Mouse (Mus musculus): Measurements from ENCODE around the gene Fxyd3.

The Fxyd3 gene

GRCm38 (mm10) chr7:31098697-31099611, 22.4 kb upstream of the Fxyd3 start:
- DNase-seq (ENCODE audit: low read depth, low spot score), result peak; percentile 5

DNA sequence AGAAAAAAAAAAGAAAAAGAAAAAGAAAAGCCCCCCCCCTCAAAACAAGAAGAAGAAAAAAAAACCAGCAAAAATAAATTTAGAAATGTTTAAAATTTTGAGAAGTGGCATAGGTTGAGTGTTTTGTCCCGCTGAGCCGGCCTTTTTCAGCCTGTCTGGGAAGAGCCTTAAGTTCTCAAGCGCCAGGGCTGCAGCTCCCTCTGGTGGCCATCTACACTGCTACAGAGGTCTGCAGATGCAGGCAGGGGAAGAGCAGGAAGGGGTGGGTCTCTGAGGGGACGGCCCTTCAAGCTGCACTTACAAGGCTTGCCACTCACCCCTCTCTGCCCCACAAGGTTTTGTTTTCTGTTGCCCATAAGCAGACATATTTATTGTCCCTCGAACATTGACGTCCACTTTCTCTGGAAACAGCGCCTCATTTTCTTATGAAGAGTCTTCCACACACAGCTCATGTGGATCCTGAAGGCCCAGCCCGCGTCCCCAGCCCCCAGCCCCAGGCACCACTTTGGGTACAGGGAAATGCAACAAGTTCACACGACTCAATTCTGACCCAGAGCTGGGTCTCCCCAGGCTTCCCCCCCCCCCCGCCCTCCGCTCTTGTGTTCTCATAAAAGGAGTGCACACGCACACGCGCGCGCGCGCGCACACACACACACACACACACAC, 21.2 kb upstream of the Fxyd3 start:
- peak; percentile 88 for DNase-seq (ENCODE audit: low read depth, low spot score)

DNA sequence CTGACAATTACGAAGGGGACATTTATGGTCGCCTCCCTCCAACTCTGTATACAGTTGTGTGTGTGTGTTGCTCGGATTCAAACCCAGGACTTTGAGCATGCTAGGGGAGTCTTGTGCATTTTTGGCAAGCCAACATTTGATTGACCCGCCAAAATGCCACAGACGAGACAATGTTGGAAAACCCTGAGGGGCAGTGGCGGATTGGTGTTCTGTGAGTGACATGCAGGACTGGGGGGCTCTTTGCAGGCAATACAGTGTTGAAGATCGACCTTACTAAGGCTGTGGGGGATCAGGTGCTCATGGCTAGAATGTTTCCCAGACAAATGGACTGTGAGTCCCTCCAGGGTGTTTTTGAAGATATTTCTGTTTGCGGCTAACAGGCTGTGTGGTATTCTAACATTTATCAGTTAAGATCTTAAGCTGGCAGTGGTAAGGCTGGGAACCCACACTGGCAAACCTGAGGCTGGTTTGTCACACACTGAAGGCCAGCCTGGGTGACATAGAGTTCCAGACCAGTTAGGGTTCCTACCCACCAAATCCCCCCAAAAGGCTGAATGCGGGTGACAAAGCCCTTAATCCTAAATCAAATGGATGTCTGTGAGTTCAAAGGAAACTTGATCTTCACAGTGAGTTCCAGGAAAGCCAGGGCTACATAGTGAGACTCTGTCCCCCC, 20.5 kb upstream of the Fxyd3 start:
- no peak for DNase-seq (ENCODE audit: low read depth, low spot score)

DNA sequence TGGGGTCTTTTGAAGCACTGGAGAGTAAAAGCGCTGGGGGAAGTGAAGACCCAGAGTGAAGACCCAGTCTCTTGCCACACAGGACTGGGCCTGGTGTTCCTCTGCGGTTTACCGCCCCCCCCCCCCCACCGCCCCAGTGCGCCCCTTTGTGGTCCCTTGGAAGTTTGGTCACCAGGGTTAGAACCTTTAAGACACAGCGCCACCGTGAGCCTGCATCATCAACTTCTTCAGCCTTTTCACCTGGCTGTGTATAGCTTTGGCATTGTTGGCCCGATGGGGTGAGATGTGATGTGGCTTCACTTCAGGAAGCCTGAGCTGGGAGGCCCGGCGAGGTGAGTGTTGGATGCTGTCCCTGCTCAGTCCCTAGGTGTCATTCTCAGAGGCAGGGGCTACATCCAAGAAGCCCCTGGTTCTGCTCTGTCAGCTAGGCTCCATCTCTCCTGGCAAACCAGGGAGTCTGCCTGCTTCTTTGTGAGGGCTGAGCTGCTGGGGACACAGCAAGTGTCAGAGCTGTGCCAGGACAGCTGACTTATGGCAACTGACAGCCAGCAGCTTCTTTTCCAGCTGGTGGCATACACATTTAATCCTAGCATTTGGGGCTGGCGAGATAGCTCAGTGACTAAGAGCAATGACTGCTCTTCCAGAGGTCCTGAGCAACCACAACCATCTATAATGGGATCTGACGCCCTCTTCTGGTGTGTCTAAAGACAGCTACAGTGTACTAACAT, 18.4 kb upstream of the Fxyd3 start:
- no peak for DNase-seq (ENCODE audit: low read depth, low spot score)

DNA sequence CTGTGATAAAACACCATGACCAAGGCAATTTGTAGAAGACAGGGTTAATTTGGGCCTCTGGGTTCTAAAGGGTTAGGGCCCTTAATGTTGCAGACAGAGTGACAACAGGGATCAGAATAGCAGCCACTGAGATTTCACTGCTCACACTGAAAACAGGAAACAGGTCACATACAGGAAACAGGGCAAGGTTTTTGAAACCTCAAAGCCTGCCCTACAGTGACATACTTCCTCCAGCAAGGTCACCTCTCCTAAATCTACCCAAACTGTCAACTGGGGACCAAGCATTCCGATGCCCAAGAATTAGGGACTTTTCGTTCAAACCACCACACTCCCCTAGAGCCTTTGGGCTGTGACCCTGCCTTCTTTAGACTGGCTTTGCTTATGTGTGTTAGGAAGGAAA, 13.2 kb upstream of the Fxyd3 start:
- DNase-seq (ENCODE audit: low read depth, low spot score), result no peak

DNA sequence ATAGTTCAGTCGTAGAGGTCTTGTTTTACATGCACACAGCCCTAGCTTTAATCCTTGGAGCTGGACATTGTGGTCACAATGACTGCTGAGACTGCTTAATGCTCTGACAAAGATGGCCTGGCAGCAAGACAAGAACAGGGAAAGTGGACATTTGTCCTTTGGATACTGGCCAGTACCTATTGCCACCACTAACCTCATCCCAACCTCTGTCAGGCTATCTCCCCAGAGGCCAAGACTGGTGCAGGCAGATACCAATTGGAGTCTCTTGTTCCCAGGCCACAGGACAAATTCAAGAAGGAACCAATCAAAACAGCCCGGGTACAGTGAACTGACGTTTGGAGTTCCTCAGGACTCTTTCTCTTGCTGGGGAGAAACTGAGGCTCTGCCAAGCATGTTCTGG, 11.7 kb upstream of the Fxyd3 start:
- DNase-seq (ENCODE audit: low read depth, low spot score), result no peak

DNA sequence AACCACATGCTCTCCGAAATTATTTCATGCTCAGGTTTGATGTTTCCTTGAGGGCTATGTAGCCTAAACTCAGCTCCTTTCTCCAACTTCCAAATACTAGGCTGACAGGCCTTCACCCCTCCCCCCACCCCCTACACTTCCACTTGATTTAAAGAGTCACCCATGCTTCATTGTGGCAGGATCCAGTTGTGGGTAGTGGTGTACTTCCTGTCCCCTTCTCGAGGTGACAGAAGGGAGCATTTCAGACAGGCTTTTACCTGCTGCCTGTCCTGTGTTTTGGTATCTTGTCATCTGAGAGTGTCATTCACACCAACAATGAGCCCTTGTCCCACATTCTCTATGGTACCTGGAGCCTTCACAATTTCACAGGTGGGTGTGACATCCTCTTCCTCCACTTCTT, 10.8 kb upstream of the Fxyd3 start:
- no peak for DNase-seq (ENCODE audit: low read depth, low spot score)

GRCm38 (mm10) chr7:31086175-31086755, 9.8 kb upstream of the Fxyd3 start:
- DNase-seq (ENCODE audit: low read depth, low spot score), result no peak

- DNase-seq (ENCODE audit: low read depth, low spot score), result no peak
These were observed 8.7 kb upstream of the Fxyd3 start for GRCm38 (mm10) chr7:31085171-31085570.

DNA sequence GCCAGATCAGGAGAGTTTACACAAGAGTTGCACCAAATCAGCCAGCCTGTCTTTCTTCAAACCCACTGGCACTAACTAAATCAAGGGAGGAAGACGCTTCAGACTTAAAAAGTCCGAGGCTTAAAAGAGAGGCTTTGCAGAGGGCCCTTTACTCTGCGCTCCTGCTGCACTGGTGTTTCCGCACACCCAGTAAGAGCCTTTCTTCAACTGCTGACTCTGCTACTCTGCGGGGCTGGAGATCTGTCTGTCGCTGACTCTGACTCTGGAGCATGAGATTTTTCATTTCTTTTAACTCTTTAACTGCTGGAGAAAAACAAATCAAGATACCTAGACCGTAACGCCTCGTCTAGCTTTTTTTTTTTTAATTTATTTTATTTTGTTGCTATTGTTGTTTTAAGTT, 7.6 kb upstream of the Fxyd3 start:
- no peak for DNase-seq (ENCODE audit: low read depth, low spot score)

GRCm38 (mm10) chr7:31082831-31083588, 6.5 kb upstream of the Fxyd3 start:
- no peak for DNase-seq (ENCODE audit: low read depth, low spot score)

DNA sequence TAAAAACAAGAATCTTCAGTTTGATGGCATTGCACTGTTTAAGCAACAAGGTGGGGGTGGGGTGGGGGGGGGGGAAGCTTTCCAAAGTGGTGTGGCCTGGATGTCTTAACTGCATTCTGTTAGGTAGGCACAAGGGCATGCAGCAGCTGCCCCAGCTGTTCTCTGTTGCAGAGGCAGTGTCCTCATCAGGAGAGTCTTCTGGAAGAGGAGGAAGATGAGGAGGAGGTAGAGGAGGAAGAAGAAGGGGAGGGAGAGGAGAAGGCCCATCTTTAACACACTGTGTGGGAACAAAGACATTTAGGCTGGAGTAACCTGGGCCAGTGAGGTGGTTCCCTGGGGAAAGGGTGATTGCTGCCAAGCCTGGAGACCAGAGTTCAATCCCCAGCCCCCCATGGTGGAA, 5.6 kb upstream of the Fxyd3 start:
- DNase-seq (ENCODE audit: low read depth, low spot score), result no peak

GRCm38 (mm10) chr7:31081106-31081505, 4.6 kb upstream of the Fxyd3 start:
- DNase-seq (ENCODE audit: low read depth, low spot score), result no peak

DNA sequence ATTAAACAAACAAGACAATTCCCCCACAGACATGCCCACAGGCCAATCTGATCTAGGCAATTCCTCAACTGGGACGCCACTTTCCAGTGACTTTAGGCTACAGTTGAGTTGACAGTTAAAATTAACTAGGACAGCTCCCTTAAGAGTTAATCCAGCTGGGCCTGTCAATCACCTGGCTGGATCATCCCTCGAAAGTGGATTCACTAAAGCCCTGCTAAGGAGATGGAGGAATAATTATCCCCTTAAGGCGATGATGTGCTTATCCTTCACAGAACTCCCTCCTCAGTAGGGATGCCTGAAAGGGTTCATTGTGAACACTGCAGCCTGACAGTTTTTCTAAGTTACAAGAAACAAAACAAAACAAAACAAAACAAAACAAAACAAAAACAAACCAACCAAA, 4.1 kb upstream of the Fxyd3 start:
- DNase-seq (ENCODE audit: low read depth, low spot score), result no peak

DNA sequence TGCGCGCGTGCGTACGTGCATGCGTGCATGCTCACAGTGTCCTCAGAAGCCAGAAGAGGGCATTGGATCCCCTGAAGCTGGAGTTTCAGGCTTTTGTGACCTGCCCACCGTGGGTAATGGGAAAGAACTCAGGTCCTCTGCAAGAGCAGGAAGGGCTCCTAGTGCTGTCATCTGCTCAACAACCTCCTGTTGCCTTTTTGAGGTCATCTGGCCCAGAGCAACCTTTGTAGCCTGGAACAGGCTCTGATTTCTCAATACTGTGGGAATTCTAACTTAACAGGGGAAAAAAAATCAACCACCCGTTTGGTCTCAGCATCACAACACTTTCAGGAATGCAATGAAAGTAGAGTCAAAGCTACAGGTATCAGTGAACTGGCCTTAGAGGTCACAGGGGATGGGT, 3.2 kb upstream of the Fxyd3 start:
- no peak for DNase-seq (ENCODE audit: low read depth, low spot score)

DNA sequence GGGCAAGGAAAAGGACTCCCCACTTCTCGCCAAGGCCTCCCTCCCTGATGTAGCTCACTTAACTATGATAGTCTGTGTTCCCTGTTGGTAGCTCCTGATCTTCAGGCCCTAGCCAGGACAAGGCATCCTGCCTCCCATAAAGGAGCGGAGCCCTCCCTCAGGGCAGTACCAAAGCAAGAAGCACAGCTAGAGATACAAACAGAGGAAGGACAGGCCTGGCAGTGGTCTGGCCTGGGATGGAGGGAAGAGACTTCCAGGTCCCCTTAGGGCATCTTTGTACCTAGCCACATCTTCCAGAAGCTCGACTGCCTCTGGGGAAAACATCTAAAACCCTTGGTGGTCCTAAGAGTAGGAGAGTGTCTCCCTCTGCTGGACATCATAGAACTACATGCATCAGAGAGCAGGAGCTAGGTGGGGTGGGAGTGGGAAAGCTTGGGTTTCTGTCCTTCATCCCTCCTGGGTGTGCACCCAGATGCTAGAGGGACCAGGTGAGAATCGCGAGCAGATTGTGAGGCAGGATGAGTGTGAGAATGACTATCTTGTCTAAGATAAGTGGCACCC, 1.5 kb upstream of the Fxyd3 start:
- peak; percentile 71 for DNase-seq (ENCODE audit: low read depth, low spot score)

DNA sequence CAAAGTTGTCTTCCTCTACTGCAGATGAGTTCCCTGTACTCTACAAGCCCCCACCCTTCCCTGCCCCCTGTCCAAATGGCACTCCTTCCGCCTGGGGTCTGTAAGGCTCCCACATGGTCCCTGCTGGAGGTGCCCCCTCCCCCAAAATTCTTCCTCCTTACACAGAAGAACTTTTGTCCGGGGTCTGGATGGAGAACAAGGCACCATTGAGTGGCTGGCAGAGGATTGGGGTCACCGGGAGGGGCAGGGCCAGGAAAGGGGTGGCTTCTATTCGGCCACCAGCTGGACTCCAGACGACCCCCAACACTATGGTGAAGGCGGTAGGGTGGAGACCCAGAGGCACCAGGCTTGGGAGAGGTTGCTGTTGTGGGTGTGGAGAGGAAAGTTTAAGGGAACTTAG, 966 bp upstream of the Fxyd3 start:
- no peak for DNase-seq (ENCODE audit: low read depth, low spot score)

DNA sequence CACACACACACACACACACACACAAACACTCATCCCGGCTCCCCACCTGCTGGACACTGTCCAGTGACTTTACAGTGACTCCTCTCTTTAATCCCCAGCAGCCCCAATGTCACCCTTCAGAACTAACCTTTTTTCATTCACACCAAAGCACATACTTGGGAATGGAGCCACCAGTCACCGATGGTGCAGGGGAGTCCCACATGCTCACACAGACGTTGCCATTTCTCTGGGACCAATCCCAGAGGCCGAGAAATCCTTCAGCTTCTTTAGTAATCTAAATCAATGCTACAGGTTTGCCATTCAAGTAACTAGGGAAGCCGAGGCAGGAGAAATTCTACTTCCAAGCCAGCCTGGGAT, 1.8 kb downstream of the Fxyd3 start:
- DNase-seq (ENCODE audit: low read depth, low spot score), result no peak

DNA sequence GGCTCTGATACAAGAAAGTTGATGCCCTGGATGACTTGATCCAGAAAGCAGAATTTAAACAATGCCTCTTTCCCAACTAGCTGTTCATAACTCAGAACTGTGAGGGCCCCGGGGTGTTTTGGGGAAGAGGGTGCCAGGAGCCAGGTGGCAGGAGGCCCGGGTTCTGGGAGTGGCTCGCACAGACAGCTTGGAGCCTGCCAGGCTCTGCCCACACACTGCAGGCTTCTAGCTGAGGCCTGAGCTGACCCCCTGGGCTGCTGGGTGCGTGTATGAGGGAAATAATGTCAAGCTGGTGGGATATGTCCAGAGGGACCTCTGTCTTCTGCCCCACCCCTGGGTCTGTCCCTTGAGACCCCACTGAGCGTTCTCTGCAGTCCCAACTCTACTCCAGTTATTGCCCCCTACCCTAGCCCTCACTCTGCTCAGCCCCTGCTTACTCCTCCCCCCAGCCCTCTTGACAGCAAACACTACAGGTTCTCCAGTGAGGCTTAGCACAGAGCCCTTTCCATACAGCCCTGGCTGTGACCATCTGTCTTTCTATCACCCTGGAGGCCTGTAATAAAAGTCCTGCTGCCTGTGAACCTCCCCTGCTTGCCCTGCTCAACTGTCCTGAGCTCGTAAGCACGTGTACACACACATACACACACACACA, 2.3 kb downstream of the Fxyd3 start:
- DNase-seq (ENCODE audit: low read depth, low spot score), result no peak

DNA sequence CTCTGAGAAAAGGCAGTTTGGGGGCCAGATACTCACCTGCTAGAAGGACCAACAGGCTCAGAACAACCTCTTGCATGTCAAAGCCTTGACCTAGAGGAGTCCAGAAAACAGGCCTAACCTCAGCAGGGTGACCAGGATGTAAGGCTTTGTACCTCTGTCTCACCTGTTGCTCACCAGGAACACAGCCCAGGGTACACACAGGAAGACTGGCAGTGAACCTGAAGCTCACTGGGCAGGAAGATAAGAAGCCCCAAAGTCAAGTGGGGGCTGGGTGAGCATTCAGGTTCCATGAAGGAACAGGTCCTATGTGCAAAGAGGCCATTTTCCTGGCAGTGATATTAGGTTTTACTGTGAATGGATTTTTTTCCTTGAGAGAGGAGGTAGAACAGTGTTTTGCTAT, 3.0 kb downstream of the Fxyd3 start:
- no peak for DNase-seq (ENCODE audit: low read depth, low spot score)

Measured in 3T3-L1 (cell line).